Mouse (Mus musculus) CD8-positive naive resting alpha-beta T cell, adult 2 months (primary cell): ENCODE results near the gene Olfr1331.
"Not testable (repeated sequence)": the region's sequence is repeated elsewhere in the genome, so short reads cannot be mapped to it uniquely, and the experiment has no call there.

Experiments used
- DNase-seq, 2 experiments: peaks; one replicate each; pipeline ENCODE4 v3.0.0; 2022; ENCODE audit warnings: low read depth in 2 of 2, low spot score in 2 of 2

Olfr1331 gene

GRCm38 (mm10) chr4:118864349-118864748, at the start of gene Olfr1331:
Olfr1331 (plus strand) TSS chr4:118864649.
- no peak for DNase-seq

GRCm38 (mm10) chr4:118818921-118819320, 45.5 kb upstream of the Olfr1331 start:
- no peak for DNase-seq

GRCm38 (mm10) chr4:118836179-118836578, 28.3 kb upstream of the Olfr1331 start, which contains the start of gene Olfr1333:
Olfr1333 (minus strand) TSS chr4:118836279.
- no peak for DNase-seq

- DNase-seq, result no peak
Observed at GRCm38 (mm10) chr4:118861791-118862190, 2.7 kb upstream of the Olfr1331 start.

GRCm38 (mm10) chr4:118862704-118863103, 1.7 kb upstream of the Olfr1331 start:
- DNase-seq, result no peak

- no peak for DNase-seq
Observed at GRCm38 (mm10) chr4:118867566-118867965, 3.1 kb downstream of the Olfr1331 start.

GRCm38 (mm10) chr4:118888297-118888696, 23.8 kb downstream of the Olfr1331 start, which contains the start of gene Olfr1330:
Olfr1330 (plus strand) TSS chr4:118888597.
- DNase-seq, result no peak

- DNase-seq, result no peak
Observed at GRCm38 (mm10) chr4:118901981-118902380, 37.5 kb downstream of the Olfr1331 start.

- not testable (repeated sequence) for DNase-seq
Observed at GRCm38 (mm10) chr4:118917365-118917764, 52.9 kb downstream of the Olfr1331 start, which contains the start of gene Olfr1329. Olfr1329 (minus strand) TSS chr4:118917465.
